Mouse (Mus musculus) MEL (cell line): ENCODE data around the gene Kcnj6.

Experiments used
- MXI1 ChIP-seq: IDR thresholded peaks from 2 replicates; pipeline ENCODE4 v1.6.1; 2011; ENCODE audit warnings: mild to moderate bottlenecking, low read depth, low read length, improper control_type of control experiment
- MYB ChIP-seq: IDR thresholded peaks from 2 replicates; pipeline ENCODE4 v1.6.1; 2011; ENCODE audit warnings: mild to moderate bottlenecking, low read depth, low read length, improper control_type of control experiment
- ZC3H11A ChIP-seq: IDR thresholded peaks from 2 replicates; pipeline ENCODE4 v1.6.1; 2012; ENCODE audit warnings: low read depth, mild to moderate bottlenecking, inconsistent platforms, low read length, improper control_type of control experiment

- TF ChIP-seq MYB (no peak), ZC3H11A (no peak), MXI1 (no peak)
Observed at GRCm38 (mm10) chr16:94797366-94797765, 200.1 kb downstream of the Kcnj6 start.
